Mouse (Mus musculus) G1E (cell line): ENCODE measurements around the gene Alpk1. TPM values are rescaled to one million over a fixed set of nuclear protein-coding genes. Genes with fewer than 3 reads are reported as not detected.

Experiments used
- ATAC-seq: 2 replicates; pipeline ENCODE4 v1.8.0; 2016; ENCODE audit warnings: mild to moderate bottlenecking; ENCODE audit not compliant: insufficient number of reproducible peaks, poor library complexity, low FRiP score, severe bottlenecking; ENCODE audit errors: extremely low read depth
- DNase-seq: peaks from one replicate; pipeline ENCODE4 v3.0.0; 2012; ENCODE audit warnings: low spot score
- H3K27me3 ChIP-seq: 2 replicates; pipeline ENCODE4 v1.6.1; 2012; ENCODE audit warnings: mild to moderate bottlenecking, low read length, inconsistent platforms; ENCODE audit not compliant: insufficient read depth
- H3K36me3 ChIP-seq: replicated peaks from 2 replicates; pipeline ENCODE3; 2012; ENCODE audit warnings: mild to moderate bottlenecking, inconsistent platforms
- H3K4me1 ChIP-seq: 2 replicates; pipeline ENCODE4 v1.6.1; 2012; ENCODE audit warnings: low read depth, low read length, inconsistent platforms, mixed read lengths; ENCODE audit not compliant: insufficient read depth
- H3K4me3 ChIP-seq: 2 replicates; pipeline ENCODE4 v1.5.1; 2012; ENCODE audit warnings: low read depth, mild to moderate bottlenecking, inconsistent platforms, low read length, moderate library complexity, mixed read lengths
- H3K9me3 ChIP-seq: replicated peaks from 2 replicates; pipeline ENCODE4 v1.6.1; 2012; ENCODE audit warnings: inconsistent platforms
- CTCF ChIP-seq: IDR thresholded peaks from 2 replicates; pipeline ENCODE4 v1.5.1; 2012; ENCODE audit warnings: low read depth, low read length, inconsistent platforms, mixed read lengths
- GATA1 ChIP-seq: IDR thresholded peaks from 2 replicates; pipeline ENCODE4 v1.6.1; 2012; ENCODE audit warnings: borderline replicate concordance, low read length, inconsistent platforms, mixed read lengths
- GATA2 ChIP-seq: IDR thresholded peaks from 2 replicates; pipeline ENCODE4 v1.6.1; 2012; ENCODE audit warnings: low read depth, low read length, inconsistent platforms, borderline replicate concordance
- POLR2AphosphoS5 ChIP-seq: IDR thresholded peaks from 2 replicates; pipeline ENCODE4 v1.6.1; 2012; ENCODE audit warnings: low read depth, low read length, inconsistent platforms; ENCODE audit not compliant: insufficient replicate concordance
- TAL1 ChIP-seq: conservative IDR thresholded peaks from 2 replicates; pipeline ENCODE4 v1.6.1; 2012; ENCODE audit warnings: low read depth, low read length, inconsistent platforms, mixed read lengths
- polyA plus RNA-seq: library from polyadenylated mRNA; stranded (reverse); fragments of >175 nt; gene quantifications from 2 replicates; pipeline ENCODE4 v1.2.3, GENCODE M21; 2012
- total RNA-seq, 2 experiments: library from RNA; stranded (forward) in 1 of 2; stranded (reverse) in 1 of 2; fragments of 200-1000 nt in 1 of 2; fragments of >200 nt in 1 of 2; fragmentation: Nextera tagmentation in 1 of 2; gene quantifications; 2 replicates each; pipeline ENCODE4 v1.2.3; 2014 to 2017

The Alpk1 gene
- total and polyA plus RNA-seq, 3 experiments: 0.01 to 0.11 TPM; not detected in 1

GRCm38 (mm10) chr3:127782921-127783320 lies 2.6 kb upstream of the Alpk1 start:
- no peak for ATAC-seq
- Histone ChIP-seq H3K36me3 (no peaks in the 10 kb centered on the region), H3K4me3 (no peak overlapping the region), H3K27me3 (0 out of 2 replicates have a peak, but pooled peaks cover 6% of the 10 kb centered on the region), H3K9me3 (0 out of 2 replicates have a peak, but pooled peaks cover 2% of the 10 kb centered on the region), H3K4me1 (peaks cover 7% of the 10 kb centered on the region)
- DNase-seq: no peak
- TF ChIP-seq GATA2 (no peak), TAL1 (no peak), POLR2AphosphoS5 (no peak), CTCF (no peak), GATA1 (no peak)

- Histone ChIP-seq H3K4me1 (peaks cover 7% of the 10 kb centered on the region), H3K4me3 (no peak overlapping the region), H3K27me3 (0 out of 2 replicates have a peak, but pooled peaks cover 6% of the 10 kb centered on the region), H3K36me3 (no peaks in the 10 kb centered on the region), H3K9me3 (0 out of 2 replicates have a peak, but pooled peaks cover 2% of the 10 kb centered on the region)
- TF ChIP-seq GATA2 (no peak), POLR2AphosphoS5 (no peak), TAL1 (no peak), CTCF (no peak), GATA1 (no peak)
- ATAC-seq: no peak
- DNase-seq: no peak
Observed at GRCm38 (mm10) chr3:127780921-127781320, 594 bp upstream of the Alpk1 start.

GRCm38 (mm10) chr3:127769146-127769545 lies 11.2 kb downstream of the Alpk1 start:
- Histone ChIP-seq H3K27me3 (peaks cover 9% of the 10 kb centered on the region; the same call in 1 of the 2 replicates), H3K9me3 (no peaks in the 10 kb centered on the region), H3K4me3 (no peak overlapping the region), H3K36me3 (no peaks in the 10 kb centered on the region), H3K4me1 (no peaks in the 10 kb centered on the region)
- DNase-seq (no peak), ATAC-seq (no peak)
- TF ChIP-seq TAL1 (no peak), CTCF (no peak), GATA1 (no peak), GATA2 (no peak), POLR2AphosphoS5 (no peak)

- Histone ChIP-seq H3K9me3 (no peaks in the 10 kb centered on the region), H3K4me1 (no peaks in the 10 kb centered on the region), H3K4me3 (no peak overlapping the region), H3K27me3 (peaks cover 7% of the 10 kb centered on the region; the same call in 1 of the 2 replicates), H3K36me3 (no peaks in the 10 kb centered on the region)
- TF ChIP-seq POLR2AphosphoS5 (no peak), TAL1 (no peak), CTCF (no peak), GATA1 (no peak), GATA2 (no peak)
- DNase-seq (no peak), ATAC-seq (no peak)
Observed at GRCm38 (mm10) chr3:127765971-127766370, 14.4 kb downstream of the Alpk1 start.

- H3K9me3 ChIP-seq: no peaks in the 10 kb centered on the region
- no peak for DNase-seq
- no peaks in the 10 kb centered on the region for H3K36me3 ChIP-seq
- H3K4me1 ChIP-seq: no peaks in the 10 kb centered on the region
- TF ChIP-seq GATA1: no peak
- no peak for TF ChIP-seq TAL1
- TF ChIP-seq CTCF: no peak
- TF ChIP-seq GATA2: no peak
- TF ChIP-seq POLR2AphosphoS5: no peak
- no peak overlapping the region for H3K4me3 ChIP-seq
- ATAC-seq: no peak
- H3K27me3 ChIP-seq: peaks cover 8% of the 10 kb centered on the region; the same call in 1 of the 2 replicates
Observed at GRCm38 (mm10) chr3:127764541-127764940, 15.8 kb downstream of the Alpk1 start.

GRCm38 (mm10) chr3:127763076-127763612 lies 17.2 kb downstream of the Alpk1 start:
- Histone ChIP-seq H3K4me1 (no peaks in the 10 kb centered on the region), H3K27me3 (peaks cover 8% of the 10 kb centered on the region; the same call in 1 of the 2 replicates), H3K9me3 (no peaks in the 10 kb centered on the region), H3K36me3 (no peaks in the 10 kb centered on the region), H3K4me3 (no peak overlapping the region)
- peak; percentile 50 for DNase-seq
- ATAC-seq: peak; percentile 66
- peak; percentile 54 for TF ChIP-seq CTCF
- no peak for TF ChIP-seq POLR2AphosphoS5
- TF ChIP-seq TAL1: no peak
- TF ChIP-seq GATA1: no peak
- TF ChIP-seq GATA2: no peak

- no peak for ATAC-seq
- TF ChIP-seq CTCF (no peak), POLR2AphosphoS5 (no peak), GATA2 (no peak), GATA1 (no peak), TAL1 (no peak)
- H3K36me3 ChIP-seq: no peaks in the 10 kb centered on the region
- no peaks in the 10 kb centered on the region for H3K4me1 ChIP-seq
- H3K27me3 ChIP-seq: peaks cover 10% of the 10 kb centered on the region
- H3K9me3 ChIP-seq: no peaks in the 10 kb centered on the region
- DNase-seq: no peak
- no peak overlapping the region for H3K4me3 ChIP-seq
Observed at GRCm38 (mm10) chr3:127762403-127762802, 17.9 kb downstream of the Alpk1 start.
